ENCODE assay signal across 8 mouse cellular contexts in genomic region chr4:101356954-101357891, GRCm38 (mm10).
DNase-seq lines count a peak whose midpoint lies in the region; ATAC-seq and TF ChIP-seq lines count a peak whose summit lies in the region.

No protein-coding gene starts in this region.

- peak overlapping the region; percentile 76 for H3K4me3 ChIP-seq in heart, postnatal 0 days (ENCODE audit: low read depth, low read length)
- H3K4me3 ChIP-seq in lung, postnatal 0 days (ENCODE audit: low read depth, low read length), result peak overlapping the region; percentile 91

- no peaks in the 10 kb centered on the region for H3K27me3 ChIP-seq in heart, postnatal 0 days (ENCODE audit: control insufficient read depth, insufficient read depth, low read length)
- no peaks in the 10 kb centered on the region for H3K27me3 ChIP-seq in lung, postnatal 0 days (replicated peaks; ENCODE audit: insufficient read depth, low read length)

- H3K27ac ChIP-seq in heart, postnatal 0 days (ENCODE audit: low read depth), result peak overlapping the region; percentile 93
- peak overlapping the region; percentile 98 for H3K27ac ChIP-seq in lung, postnatal 0 days (ENCODE audit: low read length)

- H3K9me3 ChIP-seq in heart, postnatal 0 days (replicated peaks; ENCODE audit: control insufficient read depth, low read length), result no peaks in the 10 kb centered on the region
- H3K9me3 ChIP-seq in lung, postnatal 0 days (ENCODE audit: low read length), result no peaks in the 10 kb centered on the region

- 12% methylated on average over 31 of the region's 31 CpGs for WGBS in heart, postnatal 0 days
- WGBS in lung, postnatal 0 days, result 3% methylated on average over 31 of the region's 31 CpGs

- DNase-seq in ES-CJ7 (ENCODE audit: low read depth, low spot score), result peak; percentile 32
- DNase-seq in adrenal gland, postnatal 14 days, result peak; percentile 65
- peak; percentile 52 for DNase-seq in heart, postnatal 0 days (ENCODE audit: low spot score)
- peak; percentile 73 for DNase-seq in kidney, postnatal 14 days
- DNase-seq in lung, postnatal 0 days (ENCODE audit: low spot score), result peak; percentile 89
- peak; percentile 39 for DNase-seq in ovary, postnatal 14 days (ENCODE audit: low spot score)
- DNase-seq in c-Kit-positive CD71-positive TER-119-positive erythroid progenitor cells, embryonic 14.5 days (ENCODE audit: low spot score), result no peak

- H3K9ac ChIP-seq in heart, postnatal 0 days (replicated peaks; ENCODE audit: low read depth, low read length), result peak overlapping the region; percentile 89
- peak overlapping the region; percentile 56 for H3K9ac ChIP-seq in lung, postnatal 0 days (replicated peaks; ENCODE audit: low read depth)

- no peak for TF ChIP-seq EP300 in heart, postnatal 0 days (IDR thresholded peaks at IDR 0.05; ENCODE audit: low read depth)
- no peak for TF ChIP-seq EP300 in lung, postnatal 0 days (IDR thresholded peaks at IDR 0.05)

- H3K4me1 ChIP-seq in heart, postnatal 0 days (ENCODE audit: control insufficient read depth, insufficient read depth), result 0 out of 2 replicates have a peak, but pooled peaks cover 10% of the 10 kb centered on the region
- peaks cover 8% of the 10 kb centered on the region; the same call in 1 of the 2 replicates for H3K4me1 ChIP-seq in lung, postnatal 0 days (ENCODE audit: insufficient read depth, low read depth, low read length)

- no peaks in the 10 kb centered on the region for H3K36me3 ChIP-seq in heart, postnatal 0 days (replicated peaks; ENCODE audit: control insufficient read depth, insufficient read depth, low read length)
- no peaks in the 10 kb centered on the region for H3K36me3 ChIP-seq in lung, postnatal 0 days (ENCODE audit: insufficient read depth, low read length)

- no peak for TF ChIP-seq CTCF in heart, postnatal 0 days (IDR thresholded peaks at IDR 0.05; ENCODE audit: low read depth)
- TF ChIP-seq CTCF in lung, postnatal 0 days (IDR thresholded peaks at IDR 0.05), result no peak

- peak; percentile 51 for ATAC-seq in erythroid progenitor cell, adult 5-6 weeks (replicated peaks; ENCODE audit: low FRiP score, poor library complexity, severe bottlenecking)
- no peak for ATAC-seq in heart, postnatal 0 days (ENCODE audit: insufficient read depth, low read depth)
- ATAC-seq in lung, postnatal 0 days, result peak; percentile 13; the same call in 1 of the 2 replicates

- H3K4me2 ChIP-seq in heart, postnatal 0 days (ENCODE audit: low read depth, low read length), result peak overlapping the region; percentile 95
- peak overlapping the region; percentile 95 for H3K4me2 ChIP-seq in lung, postnatal 0 days (replicated peaks; ENCODE audit: low read depth, low read length)
